Mouse (Mus musculus): Measurements from ENCODE around the gene Epha1. TPM values are rescaled to one million over a fixed set of nuclear protein-coding genes. Genes with fewer than 3 reads are reported as not detected.

Gene Epha1
- polyA plus RNA-seq, 1 experiment, result 2.1 TPM

GRCm38 (mm10) chr6:42375131-42375530 lies 2.1 kb upstream of the Epha1 start:
- no peak for TF ChIP-seq POLR2A (IDR thresholded peaks at IDR 0.05; ENCODE audit: low read depth, low read length)
- TF ChIP-seq CTCF (IDR thresholded peaks at IDR 0.05; ENCODE audit: borderline replicate concordance, insufficient read depth, low read length), result no peak
- Histone ChIP-seq H3K4me1 (ENCODE audit: control insufficient read depth, insufficient read depth, low read length) (peaks cover 14% of the 10 kb centered on the region; the same call in 1 of the 2 replicates), H3K4me3 (ENCODE audit: insufficient read depth, low read length) (no peak overlapping the region), H3K27ac (ENCODE audit: insufficient read depth, low read length) (no peak overlapping the region)

DNA sequence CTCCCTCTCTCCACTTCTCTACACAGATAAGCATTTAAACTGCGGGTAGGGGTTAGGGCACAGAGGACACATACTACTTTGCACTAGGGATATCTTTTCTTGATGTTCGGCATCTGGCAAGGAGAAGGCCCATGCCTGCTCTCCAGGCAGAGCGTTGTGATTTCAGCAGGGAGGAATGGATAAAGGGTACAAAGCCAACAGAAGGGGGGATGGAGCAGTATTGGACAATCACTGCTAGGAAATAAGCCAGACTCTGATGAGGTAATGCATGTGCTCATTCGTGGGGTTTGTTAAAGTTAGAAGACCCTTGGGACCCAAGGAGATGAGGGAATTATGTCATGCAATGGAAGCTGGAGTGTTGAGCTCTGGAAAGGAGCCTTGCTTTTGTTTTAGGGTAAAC lies 1.6 kb upstream of the Epha1 start:
- TF ChIP-seq POLR2A (IDR thresholded peaks at IDR 0.05; ENCODE audit: low read depth, low read length) (no peak), CTCF (IDR thresholded peaks at IDR 0.05; ENCODE audit: borderline replicate concordance, insufficient read depth, low read length) (no peak)
- Histone ChIP-seq H3K4me1 (ENCODE audit: control insufficient read depth, insufficient read depth, low read length) (peaks cover 16% of the 10 kb centered on the region; the same call in 1 of the 2 replicates), H3K4me3 (ENCODE audit: insufficient read depth, low read length) (no peak overlapping the region), H3K27ac (ENCODE audit: insufficient read depth, low read length) (peak overlapping the region; percentile 30; the same call in 1 of the 2 replicates)

DNA sequence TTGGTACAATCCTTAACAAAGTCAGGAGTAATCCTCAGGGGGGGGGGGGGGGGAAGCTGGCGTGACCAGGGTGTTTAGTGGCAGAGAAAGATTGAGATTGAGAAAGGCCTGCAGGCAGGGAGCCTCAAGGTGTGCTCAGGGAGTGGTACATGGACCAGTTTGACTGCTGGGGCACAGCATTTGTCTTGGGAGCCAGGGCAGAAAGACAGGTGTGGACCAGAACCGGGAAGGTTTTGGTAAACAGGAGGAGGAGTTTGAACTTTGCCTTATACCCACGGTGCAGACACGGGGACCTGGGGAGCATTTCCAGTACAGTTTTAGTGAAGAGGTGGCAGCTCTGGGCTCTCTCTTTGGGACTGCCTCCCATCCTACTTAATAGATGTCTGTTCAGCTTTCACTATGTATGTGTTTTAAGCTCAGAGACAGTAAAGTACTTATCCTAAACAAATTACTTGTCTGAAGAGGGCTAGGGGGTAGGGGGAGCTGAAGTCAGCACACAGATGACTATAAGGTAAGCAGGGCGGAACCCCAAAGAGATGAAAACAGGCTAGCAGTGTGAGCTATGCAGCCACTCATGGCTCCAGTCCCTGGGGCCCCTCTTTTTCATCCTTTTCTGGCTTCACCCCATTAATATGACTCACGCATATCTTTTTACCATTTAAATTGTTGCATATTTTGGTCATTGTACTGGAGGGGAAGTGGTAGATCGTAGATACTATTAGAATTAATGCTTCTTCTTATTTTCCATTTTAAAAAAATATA lies 782 bp upstream of the Epha1 start:
- Histone ChIP-seq H3K4me3 (ENCODE audit: insufficient read depth, low read length) (peak overlapping the region; percentile 24; the same call in 1 of the 2 replicates), H3K27ac (ENCODE audit: insufficient read depth, low read length) (peak overlapping the region; percentile 28), H3K4me1 (ENCODE audit: control insufficient read depth, insufficient read depth, low read length) (peaks cover 16% of the 10 kb centered on the region; the same call in 1 of the 2 replicates)
- TF ChIP-seq CTCF (IDR thresholded peaks at IDR 0.05; ENCODE audit: borderline replicate concordance, insufficient read depth, low read length) (no peak), POLR2A (IDR thresholded peaks at IDR 0.05; ENCODE audit: low read depth, low read length) (no peak)

- peak overlapping the region; percentile 6 for H3K4me3 ChIP-seq (ENCODE audit: insufficient read depth, low read length)
- peaks cover 16% of the 10 kb centered on the region; the same call in 1 of the 2 replicates for H3K4me1 ChIP-seq (ENCODE audit: control insufficient read depth, insufficient read depth, low read length)
- TF ChIP-seq CTCF (IDR thresholded peaks at IDR 0.05; ENCODE audit: borderline replicate concordance, insufficient read depth, low read length) (no peak), POLR2A (IDR thresholded peaks at IDR 0.05; ENCODE audit: low read depth, low read length) (no peak)
- H3K27ac ChIP-seq (ENCODE audit: insufficient read depth, low read length), result no peak overlapping the region
These were observed 650 bp downstream of the Epha1 start for GRCm38 (mm10) chr6:42372421-42372815.

DNA sequence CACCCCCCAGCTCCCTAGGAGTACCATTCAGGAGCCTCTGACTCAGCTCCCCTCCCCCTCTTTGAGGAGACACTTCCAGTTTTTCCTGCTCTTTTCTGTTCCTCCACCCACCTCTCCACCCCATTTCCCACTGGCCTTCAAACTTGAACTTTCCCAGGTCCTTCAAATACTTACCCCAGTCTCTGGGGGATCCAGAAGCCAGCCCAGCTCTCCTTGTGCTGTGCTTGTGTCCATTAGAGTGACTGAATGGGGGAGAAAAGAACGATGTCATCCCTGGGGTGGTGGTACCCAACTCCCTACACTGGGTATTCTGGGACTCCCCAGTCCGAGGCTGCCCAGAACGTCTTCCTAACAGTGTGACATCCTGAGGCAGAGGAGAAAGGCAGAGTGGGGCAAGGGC lies 1.1 kb downstream of the Epha1 start:
- Histone ChIP-seq H3K4me3 (ENCODE audit: insufficient read depth, low read length) (peak overlapping the region; percentile 2; the same call in 1 of the 2 replicates), H3K4me1 (ENCODE audit: control insufficient read depth, insufficient read depth, low read length) (peaks cover 16% of the 10 kb centered on the region; the same call in 1 of the 2 replicates), H3K27ac (ENCODE audit: insufficient read depth, low read length) (peak overlapping the region; percentile 5; the same call in 1 of the 2 replicates)
- TF ChIP-seq CTCF (IDR thresholded peaks at IDR 0.05; ENCODE audit: borderline replicate concordance, insufficient read depth, low read length), result no peak
- no peak for TF ChIP-seq POLR2A (IDR thresholded peaks at IDR 0.05; ENCODE audit: low read depth, low read length)

GRCm38 (mm10) chr6:42370630-42371363 lies 2.3 kb downstream of the Epha1 start:
- Histone ChIP-seq H3K4me1 (ENCODE audit: control insufficient read depth, insufficient read depth, low read length) (peaks cover 16% of the 10 kb centered on the region; the same call in 1 of the 2 replicates), H3K27ac (ENCODE audit: insufficient read depth, low read length) (no peak overlapping the region), H3K4me3 (ENCODE audit: insufficient read depth, low read length) (no peak overlapping the region)
- no peak for TF ChIP-seq POLR2A (IDR thresholded peaks at IDR 0.05; ENCODE audit: low read depth, low read length)
- TF ChIP-seq CTCF (IDR thresholded peaks at IDR 0.05; ENCODE audit: borderline replicate concordance, insufficient read depth, low read length), result no peak

- Histone ChIP-seq H3K27ac (ENCODE audit: insufficient read depth, low read length) (no peak overlapping the region), H3K4me3 (ENCODE audit: insufficient read depth, low read length) (no peak overlapping the region), H3K4me1 (ENCODE audit: control insufficient read depth, insufficient read depth, low read length) (0 out of 2 replicates have a peak, but pooled peaks cover 11% of the 10 kb centered on the region)
- no peak for TF ChIP-seq POLR2A (IDR thresholded peaks at IDR 0.05; ENCODE audit: low read depth, low read length)
- TF ChIP-seq CTCF (IDR thresholded peaks at IDR 0.05; ENCODE audit: borderline replicate concordance, insufficient read depth, low read length), result no peak
These were observed 3.2 kb downstream of the Epha1 start for GRCm38 (mm10) chr6:42369870-42370269.

- TF ChIP-seq POLR2A (IDR thresholded peaks at IDR 0.05; ENCODE audit: low read depth, low read length) (no peak), CTCF (IDR thresholded peaks at IDR 0.05; ENCODE audit: borderline replicate concordance, insufficient read depth, low read length) (no peak)
- Histone ChIP-seq H3K4me3 (ENCODE audit: insufficient read depth, low read length) (no peak overlapping the region), H3K4me1 (ENCODE audit: control insufficient read depth, insufficient read depth, low read length) (peaks cover 2% of the 10 kb centered on the region; the same call in 1 of the 2 replicates), H3K27ac (ENCODE audit: insufficient read depth, low read length) (no peak overlapping the region)
These were observed 7.9 kb downstream of the Epha1 start for GRCm38 (mm10) chr6:42365215-42365614.

GRCm38 (mm10) chr6:42364607-42365006 lies 8.5 kb downstream of the Epha1 start:
- Histone ChIP-seq H3K4me1 (ENCODE audit: control insufficient read depth, insufficient read depth, low read length) (no peaks in the 10 kb centered on the region; the same call in 1 of the 2 replicates), H3K4me3 (ENCODE audit: insufficient read depth, low read length) (no peak overlapping the region)
- TF ChIP-seq POLR2A (IDR thresholded peaks at IDR 0.05; ENCODE audit: low read depth, low read length), result no peak
- TF ChIP-seq CTCF (IDR thresholded peaks at IDR 0.05; ENCODE audit: borderline replicate concordance, insufficient read depth, low read length), result no peak

More at GRCm38 (mm10) chr6:42364607-42365006, 8.5 kb downstream of the Epha1 start:
- no peak overlapping the region for H3K27ac ChIP-seq (ENCODE audit: insufficient read depth, low read length)
